Mouse (Mus musculus): Measurements from ENCODE around the gene Unc45b. TPM values are rescaled to one million over a fixed set of nuclear protein-coding genes. Genes with fewer than 3 reads are reported as not detected.
A peak's percentile ranks its signal among the peaks of the same experiment; 100 is the strongest.
"Not testable (repeated sequence)": the region's sequence is repeated elsewhere in the genome, so short reads cannot be mapped to it uniquely, and the experiment has no call there.

The Unc45b gene
- total RNA-seq, 2 experiments from 2014 or later = not detected

DNA sequence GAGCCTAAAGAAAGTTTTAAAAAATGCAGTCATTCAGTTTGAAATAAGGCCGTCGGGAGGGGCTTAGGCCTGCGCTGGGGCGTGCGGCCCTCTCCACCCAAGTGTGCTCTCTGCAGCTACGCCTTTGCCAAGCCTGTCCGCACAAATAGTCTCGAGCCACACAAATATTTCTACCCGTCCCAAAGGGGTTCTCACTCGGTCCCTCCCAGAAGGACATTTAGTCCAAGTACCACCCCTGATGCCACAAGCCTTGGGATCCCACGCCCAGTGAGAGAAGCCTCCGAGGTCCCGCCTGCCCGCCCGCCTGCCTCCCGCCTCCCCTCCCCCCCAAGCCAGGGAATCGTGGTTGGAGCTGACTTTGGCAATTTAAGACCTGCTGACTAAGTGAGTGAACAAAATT, 72.8 kb downstream of the Unc45b start:
- no peak for ATAC-seq (replicated peaks; ENCODE audit: low FRiP score, poor library complexity, severe bottlenecking)

DNA sequence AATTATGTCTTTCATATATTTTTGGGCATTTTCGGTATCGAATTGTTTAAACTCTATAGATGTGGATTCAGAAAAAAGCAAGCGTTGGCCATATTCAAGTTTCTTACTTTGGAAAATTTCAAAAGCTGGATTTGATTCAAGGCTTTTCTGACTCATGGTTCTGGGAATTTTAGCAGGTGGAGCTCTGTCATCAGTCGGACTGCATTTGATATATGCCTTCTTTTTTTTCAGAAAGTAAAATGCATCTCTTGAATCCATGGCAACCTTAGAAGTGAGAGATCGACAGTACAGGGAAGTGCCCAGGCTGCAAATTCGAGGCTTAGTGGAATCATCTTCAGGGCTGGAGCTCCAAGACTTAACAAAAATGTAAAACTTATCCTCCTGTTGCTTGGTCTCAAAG, 77.3 kb downstream of the Unc45b start:
- no peak for ATAC-seq (replicated peaks; ENCODE audit: low FRiP score, poor library complexity, severe bottlenecking)

DNA sequence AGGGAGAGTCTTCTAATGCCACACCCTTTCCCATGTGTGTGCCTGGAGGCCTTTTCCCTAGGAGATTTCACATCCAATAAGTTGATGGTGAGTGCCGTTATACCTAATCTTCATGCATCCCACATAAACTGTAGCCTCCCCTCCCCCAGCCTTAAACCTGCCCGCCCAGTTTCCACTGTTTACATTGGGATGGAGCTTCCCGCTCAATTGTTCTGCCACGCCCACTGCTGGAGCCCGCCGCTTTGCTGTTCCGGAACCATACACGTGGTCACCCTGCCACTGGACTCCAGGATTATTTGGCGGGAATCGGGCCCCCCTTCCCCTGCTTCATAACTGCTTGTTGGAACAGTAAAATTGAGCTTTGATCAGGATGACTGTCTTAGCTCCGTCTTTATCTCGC, 79.0 kb downstream of the Unc45b start:
- ATAC-seq (replicated peaks; ENCODE audit: low FRiP score, poor library complexity, severe bottlenecking) = no peak

DNA sequence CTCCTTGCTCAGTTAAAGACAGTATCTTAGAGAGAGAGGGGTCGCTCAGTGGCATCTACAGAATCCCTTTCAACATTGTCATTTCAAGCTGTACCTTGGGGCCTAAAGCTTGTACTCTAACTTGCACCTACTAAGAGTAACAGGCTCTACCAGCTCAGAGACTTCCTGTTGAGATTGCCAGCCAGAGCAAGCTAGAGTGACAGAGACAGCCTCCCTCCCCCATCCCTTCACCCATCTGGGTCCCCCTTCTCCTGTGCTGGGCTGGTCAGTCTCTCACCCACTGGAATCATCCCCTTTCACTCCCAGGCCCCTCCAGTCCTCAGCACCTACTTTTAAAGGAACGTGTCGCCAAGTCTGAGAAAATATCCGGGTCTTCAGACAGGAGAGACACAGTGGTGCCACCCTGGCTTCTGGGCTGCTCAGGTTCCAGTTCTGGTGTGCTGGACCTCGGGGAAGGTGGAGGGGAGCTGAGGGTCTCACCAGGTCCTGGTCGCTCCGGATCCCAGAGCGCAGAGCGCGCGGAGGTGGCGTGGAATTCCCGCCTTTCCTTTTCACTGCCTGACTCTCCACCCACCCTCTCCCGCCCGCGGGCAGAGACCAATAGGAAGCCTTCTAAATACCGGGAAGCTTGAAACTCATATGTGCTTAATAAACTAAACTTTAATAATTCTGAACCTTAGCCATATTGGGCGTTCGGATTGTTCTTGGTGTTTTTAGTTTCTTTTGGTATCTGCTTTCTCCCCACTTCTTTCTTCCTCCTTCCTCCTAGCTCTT, 80.4 kb downstream of the Unc45b start:
- not testable (repeated sequence) for ATAC-seq (replicated peaks; ENCODE audit: low FRiP score, poor library complexity, severe bottlenecking)

DNA sequence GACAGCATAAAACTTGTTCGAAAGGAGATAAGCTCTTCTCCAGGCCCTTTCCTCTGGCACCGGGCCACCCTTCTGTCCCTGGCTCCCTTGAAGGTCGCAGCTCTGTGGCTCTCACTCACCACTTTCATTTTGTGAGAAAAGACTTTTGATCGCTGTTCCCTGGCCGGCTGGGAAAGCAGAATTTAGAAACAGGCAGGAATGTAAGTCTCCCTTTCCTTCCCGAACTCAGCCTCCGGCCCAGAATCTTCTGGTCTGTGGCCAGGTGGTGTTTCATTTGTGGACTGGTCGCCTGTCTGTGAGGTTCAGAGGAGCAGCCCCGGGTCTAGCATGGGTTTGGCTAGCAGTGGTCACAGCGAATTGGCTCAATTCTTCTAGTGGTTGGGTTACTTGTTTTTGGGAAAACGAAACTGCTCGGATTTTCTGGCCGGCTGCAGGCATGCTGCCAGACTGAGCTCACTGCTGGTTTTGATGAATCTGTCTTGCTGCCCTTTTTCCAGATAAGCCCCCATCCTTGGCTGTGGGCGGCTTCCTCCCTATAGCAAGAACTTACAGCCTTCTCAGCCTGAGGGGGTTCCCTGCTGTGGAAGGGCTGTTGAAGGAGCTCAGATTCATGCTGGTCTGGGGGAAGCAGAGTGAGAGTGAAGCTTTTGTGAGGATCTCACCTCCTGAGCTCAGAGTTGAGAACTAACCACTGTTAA, 81.3 kb downstream of the Unc45b start, which contains the start of gene Slfn9:
Gene Slfn9, minus strand, starts transcription at position 362 of the 698 bp plus-strand sequence.
- peak; percentile 32 for ATAC-seq (replicated peaks; ENCODE audit: low FRiP score, poor library complexity, severe bottlenecking)

Other genes starting within 250 kb of the Unc45b start
- not detected in 2 replicates for gene Cct6b, start 146.2 kb upstream of the Unc45b start, total RNA-seq (2015; ENCODE audit: low replicate concordance)
- gene Cct6b, start 146.2 kb upstream of the Unc45b start, total RNA-seq (2017; ENCODE audit: low replicate concordance) = not detected in 2 replicates
- gene Zfp830, start 146.2 kb upstream of the Unc45b start, total RNA-seq (2015; ENCODE audit: low replicate concordance) = 18.4 and 22.3 TPM in 2 replicates
- 21.9 and 31.1 TPM in 2 replicates for gene Zfp830, start 146.2 kb upstream of the Unc45b start, total RNA-seq (2017; ENCODE audit: low replicate concordance)
- gene Lig3, start 129.4 kb upstream of the Unc45b start, total RNA-seq (2015; ENCODE audit: low replicate concordance) = 2.1 and 6.8 TPM in 2 replicates
- gene Lig3, start 129.4 kb upstream of the Unc45b start, total RNA-seq (2017; ENCODE audit: low replicate concordance) = 1.4 and 6.3 TPM in 2 replicates
- 57.4 and 59.5 TPM in 2 replicates for gene Rffl, start 39.3 kb upstream of the Unc45b start, total RNA-seq (2015; ENCODE audit: low replicate concordance)
- 78.4 and 78.7 TPM in 2 replicates for gene Rffl, start 39.3 kb upstream of the Unc45b start, total RNA-seq (2017; ENCODE audit: low replicate concordance)
- gene Rad51d, start 19.9 kb upstream of the Unc45b start, total RNA-seq (2015; ENCODE audit: low replicate concordance) = 2.9 and 5.9 TPM in 2 replicates
- gene Rad51d, start 19.9 kb upstream of the Unc45b start, total RNA-seq (2017; ENCODE audit: low replicate concordance) = 4.4 and 4.5 TPM in 2 replicates
- gene Fndc8, start 18.4 kb upstream of the Unc45b start, total RNA-seq (2015; ENCODE audit: low replicate concordance) = not detected in 2 replicates
- not detected in 2 replicates for gene Fndc8, start 18.4 kb upstream of the Unc45b start, total RNA-seq (2017; ENCODE audit: low replicate concordance)
- gene Nle1, start 2.1 kb upstream of the Unc45b start, total RNA-seq (2015; ENCODE audit: low replicate concordance) = 2.5 and 7.1 TPM in 2 replicates
- gene Nle1, start 2.1 kb upstream of the Unc45b start, total RNA-seq (2017; ENCODE audit: low replicate concordance) = 1.1 and 2.6 TPM in 2 replicates
- 4.6 and 7.6 TPM in 2 replicates for gene Slfn5, start 40.8 kb downstream of the Unc45b start, total RNA-seq (2015; ENCODE audit: low replicate concordance)
- 4.5 and 5.5 TPM in 2 replicates for gene Slfn5, start 40.8 kb downstream of the Unc45b start, total RNA-seq (2017; ENCODE audit: low replicate concordance)
- gene Slfn9, start 81.3 kb downstream of the Unc45b start, total RNA-seq (2015; ENCODE audit: low replicate concordance) = 6.8 and 10.1 TPM in 2 replicates
- 6.0 and 6.1 TPM in 2 replicates for gene Slfn9, start 81.3 kb downstream of the Unc45b start, total RNA-seq (2017; ENCODE audit: low replicate concordance)
- 6.5 and 22.2 TPM in 2 replicates for gene Slfn8, start 110.3 kb downstream of the Unc45b start, total RNA-seq (2015; ENCODE audit: low replicate concordance)
- 2.9 and 4.7 TPM in 2 replicates for gene Slfn8, start 110.3 kb downstream of the Unc45b start, total RNA-seq (2017; ENCODE audit: low replicate concordance)
- gene Slfn2, start 154.6 kb downstream of the Unc45b start, total RNA-seq (2015; ENCODE audit: low replicate concordance) = 32.1 and 39.4 TPM in 2 replicates
- 40.9 and 43.8 TPM in 2 replicates for gene Slfn2, start 154.6 kb downstream of the Unc45b start, total RNA-seq (2017; ENCODE audit: low replicate concordance)
- gene Slfn1, start 206.3 kb downstream of the Unc45b start, total RNA-seq (2015; ENCODE audit: low replicate concordance) = 4.2 and 22.3 TPM in 2 replicates
- 6.9 and 12.3 TPM in 2 replicates for gene Slfn1, start 206.3 kb downstream of the Unc45b start, total RNA-seq (2017; ENCODE audit: low replicate concordance)

All from erythroid progenitor cell, adult 5-6 weeks (primary cell).